Mouse (Mus musculus): Measurements from ENCODE around the gene Sec31b. TPM values are rescaled to one million over a fixed set of nuclear protein-coding genes. Genes with fewer than 3 reads are reported as not detected.

The Sec31b gene
- polyA plus RNA-seq, 1 experiment from 2014 or later: 0.36 TPM

- no peaks in the 10 kb centered on the region for H3K27me3 ChIP-seq (ENCODE audit: control insufficient read depth, insufficient read depth, low read length)
- WGBS: 72% methylated on average over 1 of the region's 1 CpGs
- H3K9me3 ChIP-seq (ENCODE audit: control insufficient read depth, low read depth, low read length): no peaks in the 10 kb centered on the region
- peaks cover 5% of the 10 kb centered on the region for H3K36me3 ChIP-seq (ENCODE audit: control insufficient read depth, insufficient read depth, low read length)
- H3K4me3 ChIP-seq (ENCODE audit: low read depth, low read length): no peak overlapping the region
- no peak overlapping the region for H3K9ac ChIP-seq (replicated peaks; ENCODE audit: low read depth, low read length)
- H3K4me1 ChIP-seq (ENCODE audit: control insufficient read depth, insufficient read depth, low read length): no peaks in the 10 kb centered on the region
- H3K27ac ChIP-seq (ENCODE audit: low read length): no peak overlapping the region
- ATAC-seq (ENCODE audit: insufficient number of reproducible peaks, insufficient read depth, low FRiP score, low read depth): no peak
- H3K4me2 ChIP-seq (replicated peaks; ENCODE audit: low read depth, low read length): no peak overlapping the region
Observed at GRCm38 (mm10) chr19:44578038-44578437, 32.4 kb upstream of the Sec31b start.

GRCm38 (mm10) chr19:44576275-44576674 is 30.6 kb upstream of the Sec31b start:
- Histone ChIP-seq H3K27me3 (ENCODE audit: control insufficient read depth, insufficient read depth, low read length) (no peaks in the 10 kb centered on the region), H3K36me3 (ENCODE audit: control insufficient read depth, insufficient read depth, low read length) (peaks cover 19% of the 10 kb centered on the region), H3K4me1 (ENCODE audit: control insufficient read depth, insufficient read depth, low read length) (no peaks in the 10 kb centered on the region), H3K27ac (ENCODE audit: low read length) (no peak overlapping the region), H3K9ac (replicated peaks; ENCODE audit: low read depth, low read length) (no peak overlapping the region), H3K4me3 (ENCODE audit: low read depth, low read length) (no peak overlapping the region), H3K4me2 (replicated peaks; ENCODE audit: low read depth, low read length) (no peak overlapping the region), H3K9me3 (ENCODE audit: control insufficient read depth, low read depth, low read length) (no peaks in the 10 kb centered on the region)
- ATAC-seq (ENCODE audit: insufficient number of reproducible peaks, insufficient read depth, low FRiP score, low read depth): no peak
- WGBS: 66% methylated on average over 7 of the region's 7 CpGs

GRCm38 (mm10) chr19:44567763-44568162 is 22.1 kb upstream of the Sec31b start:
- Histone ChIP-seq H3K9ac (replicated peaks; ENCODE audit: low read depth, low read length) (no peak overlapping the region), H3K4me2 (replicated peaks; ENCODE audit: low read depth, low read length) (no peak overlapping the region), H3K4me1 (ENCODE audit: control insufficient read depth, insufficient read depth, low read length) (peaks cover 15% of the 10 kb centered on the region; the same call in 1 of the 2 replicates), H3K27me3 (ENCODE audit: control insufficient read depth, insufficient read depth, low read length) (no peaks in the 10 kb centered on the region), H3K4me3 (ENCODE audit: low read depth, low read length) (no peak overlapping the region), H3K36me3 (ENCODE audit: control insufficient read depth, insufficient read depth, low read length) (peaks cover 76% of the 10 kb centered on the region), H3K27ac (ENCODE audit: low read length) (no peak overlapping the region), H3K9me3 (ENCODE audit: control insufficient read depth, low read depth, low read length) (no peaks in the 10 kb centered on the region)
- ATAC-seq (ENCODE audit: insufficient number of reproducible peaks, insufficient read depth, low FRiP score, low read depth): no peak
- WGBS: 86% methylated on average over 3 of the region's 3 CpGs

- Histone ChIP-seq H3K4me1 (ENCODE audit: control insufficient read depth, insufficient read depth, low read length) (peaks cover 15% of the 10 kb centered on the region; the same call in 1 of the 2 replicates), H3K27ac (ENCODE audit: low read length) (no peak overlapping the region), H3K9me3 (ENCODE audit: control insufficient read depth, low read depth, low read length) (no peaks in the 10 kb centered on the region), H3K4me3 (ENCODE audit: low read depth, low read length) (no peak overlapping the region), H3K9ac (replicated peaks; ENCODE audit: low read depth, low read length) (no peak overlapping the region), H3K4me2 (replicated peaks; ENCODE audit: low read depth, low read length) (peak overlapping the region; percentile 64; the same call in 1 of the 2 replicates), H3K27me3 (ENCODE audit: control insufficient read depth, insufficient read depth, low read length) (no peaks in the 10 kb centered on the region), H3K36me3 (ENCODE audit: control insufficient read depth, insufficient read depth, low read length) (peaks cover 40% of the 10 kb centered on the region)
- 90% methylated on average over 14 of the region's 14 CpGs for WGBS
- no peak for ATAC-seq (ENCODE audit: insufficient number of reproducible peaks, insufficient read depth, low FRiP score, low read depth)
Observed at GRCm38 (mm10) chr19:44564006-44564405, 18.3 kb upstream of the Sec31b start.

- under 1% methylated on average over 33 of the region's 33 CpGs for WGBS
- Histone ChIP-seq H3K27me3 (ENCODE audit: control insufficient read depth, insufficient read depth, low read length) (no peaks in the 10 kb centered on the region), H3K9ac (replicated peaks; ENCODE audit: low read depth, low read length) (peak within 1 kb of the TSS; percentile 64), H3K4me3 (ENCODE audit: low read depth, low read length) (peak within 1 kb of the TSS; percentile 79), H3K27ac (ENCODE audit: low read length) (peak within 1 kb of the TSS; percentile 49; the same call in 1 of the 2 replicates), H3K9me3 (ENCODE audit: control insufficient read depth, low read depth, low read length) (no peaks in the 10 kb centered on the region), H3K4me2 (replicated peaks; ENCODE audit: low read depth, low read length) (peak within 1 kb of the TSS; percentile 64), H3K36me3 (ENCODE audit: control insufficient read depth, insufficient read depth, low read length) (peaks cover 27% of the 10 kb centered on the region), H3K4me1 (ENCODE audit: control insufficient read depth, insufficient read depth, low read length) (peaks cover 15% of the 10 kb centered on the region; the same call in 1 of the 2 replicates)
- peak; percentile 97 for ATAC-seq (ENCODE audit: insufficient number of reproducible peaks, insufficient read depth, low FRiP score, low read depth)
Observed at GRCm38 (mm10) chr19:44562652-44563206, 17.1 kb upstream of the Sec31b start, which contains the start of gene Hif1an. Gene Hif1an, plus strand, starts transcription at chr19:44562850.

- Histone ChIP-seq H3K9ac (replicated peaks; ENCODE audit: low read depth, low read length) (peak within 1 kb of the TSS; percentile 92), H3K4me3 (ENCODE audit: low read depth, low read length) (peak within 1 kb of the TSS; percentile 95), H3K4me1 (ENCODE audit: control insufficient read depth, insufficient read depth, low read length) (peaks cover 7% of the 10 kb centered on the region; the same call in 1 of the 2 replicates), H3K27me3 (ENCODE audit: control insufficient read depth, insufficient read depth, low read length) (no peaks in the 10 kb centered on the region), H3K4me2 (replicated peaks; ENCODE audit: low read depth, low read length) (peak within 1 kb of the TSS; percentile 71), H3K9me3 (ENCODE audit: control insufficient read depth, low read depth, low read length) (no peaks in the 10 kb centered on the region), H3K36me3 (ENCODE audit: control insufficient read depth, insufficient read depth, low read length) (peaks cover 27% of the 10 kb centered on the region), H3K27ac (ENCODE audit: low read length) (peak within 1 kb of the TSS; percentile 67; the same call in 1 of the 2 replicates)
- peak; percentile 83 for ATAC-seq (ENCODE audit: insufficient number of reproducible peaks, insufficient read depth, low FRiP score, low read depth)
- WGBS: 1% methylated on average over 50 of the region's 50 CpGs
Observed at GRCm38 (mm10) chr19:44554861-44555590, 9.4 kb upstream of the Sec31b start, which contains the start of gene Ndufb8. Gene Ndufb8, minus strand, starts transcription at chr19:44555440.

- Histone ChIP-seq H3K4me2 (replicated peaks; ENCODE audit: low read depth, low read length) (peak overlapping the region; percentile 71), H3K9ac (replicated peaks; ENCODE audit: low read depth, low read length) (peak overlapping the region; percentile 92), H3K9me3 (ENCODE audit: control insufficient read depth, low read depth, low read length) (no peaks in the 10 kb centered on the region), H3K4me3 (ENCODE audit: low read depth, low read length) (peak overlapping the region; percentile 95), H3K27me3 (ENCODE audit: control insufficient read depth, insufficient read depth, low read length) (no peaks in the 10 kb centered on the region), H3K36me3 (ENCODE audit: control insufficient read depth, insufficient read depth, low read length) (peaks cover 32% of the 10 kb centered on the region), H3K27ac (ENCODE audit: low read length) (no peak overlapping the region), H3K4me1 (ENCODE audit: control insufficient read depth, insufficient read depth, low read length) (peaks cover 7% of the 10 kb centered on the region; the same call in 1 of the 2 replicates)
- WGBS: 3% methylated on average over 8 of the region's 8 CpGs
- no peak for ATAC-seq (ENCODE audit: insufficient number of reproducible peaks, insufficient read depth, low FRiP score, low read depth)
Observed at GRCm38 (mm10) chr19:44554490-44554860, 8.8 kb upstream of the Sec31b start.

- Histone ChIP-seq H3K9ac (replicated peaks; ENCODE audit: low read depth, low read length) (no peak overlapping the region), H3K4me1 (ENCODE audit: control insufficient read depth, insufficient read depth, low read length) (peaks cover 7% of the 10 kb centered on the region; the same call in 1 of the 2 replicates), H3K27me3 (ENCODE audit: control insufficient read depth, insufficient read depth, low read length) (no peaks in the 10 kb centered on the region), H3K36me3 (ENCODE audit: control insufficient read depth, insufficient read depth, low read length) (peaks cover 43% of the 10 kb centered on the region), H3K4me2 (replicated peaks; ENCODE audit: low read depth, low read length) (no peak overlapping the region), H3K9me3 (ENCODE audit: control insufficient read depth, low read depth, low read length) (no peaks in the 10 kb centered on the region), H3K27ac (ENCODE audit: low read length) (no peak overlapping the region), H3K4me3 (ENCODE audit: low read depth, low read length) (no peak overlapping the region)
- ATAC-seq (ENCODE audit: insufficient number of reproducible peaks, insufficient read depth, low FRiP score, low read depth): no peak
- 94% methylated on average over 4 of the region's 4 CpGs for WGBS
Observed at GRCm38 (mm10) chr19:44553286-44553685, 7.6 kb upstream of the Sec31b start.
